Mouse (Mus musculus): ENCODE measurements around the gene Ncam1. TPM values are rescaled to one million over a fixed set of nuclear protein-coding genes. Genes with fewer than 3 reads are reported as not detected.

The Ncam1 gene
- polyA plus RNA-seq, 1 experiment from 2014 or later, result 126 TPM

DNA sequence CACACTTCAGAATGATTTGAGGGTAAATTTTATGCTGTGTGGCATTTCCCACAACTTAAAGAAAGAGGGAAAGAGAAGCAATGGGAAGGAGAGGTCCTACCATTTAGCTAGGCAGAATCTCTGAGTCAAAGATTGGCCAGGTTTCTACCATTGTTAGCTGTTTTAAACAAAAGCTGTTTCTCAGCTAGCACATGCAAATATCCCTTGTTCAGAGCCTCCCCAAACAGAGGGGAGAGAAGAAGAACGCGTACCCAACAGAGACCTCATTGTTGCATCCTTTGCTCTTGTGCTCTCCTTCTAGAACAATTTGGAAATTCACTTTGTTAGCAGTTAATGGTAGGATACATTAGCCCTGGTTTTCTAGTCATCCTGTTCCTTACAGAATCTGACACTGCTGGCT lies 137.2 kb downstream of the Ncam1 start:
- Histone ChIP-seq H3K27ac (no peak overlapping the region), H3K9me3 (no peaks in the 10 kb centered on the region), H3K4me3 (no peak overlapping the region), H3K4me1 (replicated peaks) (no peaks in the 10 kb centered on the region), H3K36me3 (no peaks in the 10 kb centered on the region), H3K27me3 (ENCODE audit: insufficient read depth, poor library complexity, severe bottlenecking) (no peaks in the 10 kb centered on the region)
- DNase-seq (ENCODE audit: low spot score), result no peak
- WGBS, result 91% methylated on average over 2 of the region's 2 CpGs

DNA sequence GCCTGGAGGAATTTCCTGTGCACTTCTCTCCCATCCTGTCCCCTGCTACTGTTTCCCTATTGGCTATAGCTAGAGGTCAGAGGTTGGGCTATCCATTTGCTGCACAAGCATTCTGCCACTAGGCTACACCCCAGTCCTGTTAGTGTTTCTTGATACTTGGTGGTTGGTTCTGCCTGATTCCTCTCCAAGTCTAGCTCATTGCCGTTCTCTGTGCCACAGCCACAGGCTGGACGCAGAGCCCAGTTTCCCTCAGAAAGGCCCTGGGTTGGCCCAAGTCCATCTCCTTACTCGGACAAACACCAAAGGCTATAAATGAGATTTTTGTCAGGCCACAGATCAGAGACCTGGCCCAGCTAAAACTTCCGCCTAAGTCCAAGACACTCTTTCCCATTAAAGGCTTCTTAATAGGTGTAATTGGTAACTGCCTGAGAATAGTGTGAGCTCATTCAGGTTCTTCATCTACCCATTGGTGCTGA lies 140.3 kb downstream of the Ncam1 start:
- Histone ChIP-seq H3K4me1 (replicated peaks) (no peaks in the 10 kb centered on the region), H3K36me3 (no peaks in the 10 kb centered on the region), H3K4me3 (no peak overlapping the region), H3K9me3 (no peaks in the 10 kb centered on the region), H3K27me3 (ENCODE audit: insufficient read depth, poor library complexity, severe bottlenecking) (no peaks in the 10 kb centered on the region), H3K27ac (no peak overlapping the region)
- 93% methylated on average over 4 of the region's 4 CpGs for WGBS
- DNase-seq (ENCODE audit: low spot score), result no peak

DNA sequence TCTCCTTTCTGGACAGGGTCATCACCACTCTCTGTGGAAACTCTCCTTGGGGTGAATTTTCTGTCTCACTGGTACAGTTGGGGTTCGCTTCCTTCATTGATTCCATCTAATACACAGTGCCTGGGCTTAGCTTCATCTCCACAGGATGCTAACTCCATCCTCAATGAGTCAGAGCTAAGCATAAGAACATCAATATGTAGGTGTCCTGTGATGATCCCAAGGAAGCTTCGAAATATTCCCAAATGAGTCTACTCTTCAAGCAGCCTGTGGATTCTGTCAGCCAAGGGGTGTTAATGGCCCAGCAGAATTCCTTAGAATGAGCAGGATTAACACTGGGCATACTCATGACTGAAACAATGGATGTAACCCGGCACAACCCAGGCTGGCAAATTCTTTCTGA lies 144.3 kb downstream of the Ncam1 start:
- 92% methylated on average over 3 of the region's 3 CpGs for WGBS
- Histone ChIP-seq H3K4me3 (no peak overlapping the region), H3K27me3 (ENCODE audit: insufficient read depth, poor library complexity, severe bottlenecking) (no peaks in the 10 kb centered on the region), H3K9me3 (no peaks in the 10 kb centered on the region), H3K27ac (no peak overlapping the region), H3K36me3 (no peaks in the 10 kb centered on the region), H3K4me1 (replicated peaks) (no peaks in the 10 kb centered on the region)
- DNase-seq (ENCODE audit: low spot score), result no peak

DNA sequence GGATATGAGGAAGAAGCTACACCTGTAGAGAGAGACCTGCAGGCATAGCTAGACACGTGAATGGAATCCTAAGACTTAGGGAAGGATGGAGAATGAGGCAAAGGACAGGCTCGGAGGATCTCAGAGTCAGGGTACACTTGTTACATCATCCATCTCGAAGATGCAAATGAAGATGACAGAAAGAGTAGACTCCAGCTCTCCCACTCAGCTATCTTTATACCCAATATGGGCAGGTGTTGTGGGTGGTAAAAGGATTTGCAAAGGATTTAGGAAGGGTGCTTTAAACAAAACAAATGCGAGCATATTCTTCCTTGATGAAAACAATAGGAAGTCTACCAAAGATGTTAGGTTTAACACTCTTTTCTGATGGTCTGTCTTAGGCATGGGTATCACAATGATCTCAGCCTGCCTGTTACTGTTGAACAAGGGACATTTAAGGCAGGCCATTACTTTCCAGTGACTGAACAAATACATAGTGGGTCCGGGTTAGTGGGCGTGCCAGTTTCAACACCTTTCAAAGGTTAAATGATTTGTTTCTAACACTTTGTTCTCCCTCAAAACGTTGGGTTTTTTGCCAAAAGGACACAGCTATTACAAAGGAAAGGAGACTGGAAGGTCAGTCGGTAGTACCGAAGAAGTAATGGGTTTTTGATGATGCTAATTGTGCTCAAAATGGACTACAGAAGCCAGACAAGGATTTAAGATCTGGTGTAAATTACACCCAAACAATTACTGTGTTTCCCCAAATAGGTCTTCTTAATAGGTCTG lies 145.1 kb downstream of the Ncam1 start:
- Histone ChIP-seq H3K27ac (no peak overlapping the region), H3K27me3 (ENCODE audit: insufficient read depth, poor library complexity, severe bottlenecking) (no peaks in the 10 kb centered on the region), H3K4me1 (replicated peaks) (no peaks in the 10 kb centered on the region), H3K9me3 (peaks cover under 1% of the 10 kb centered on the region; the same call in 1 of the 2 replicates), H3K36me3 (no peaks in the 10 kb centered on the region), H3K4me3 (no peak overlapping the region)
- WGBS, result 79% methylated on average over 9 of the region's 9 CpGs
- DNase-seq (ENCODE audit: low spot score), result no peak

DNA sequence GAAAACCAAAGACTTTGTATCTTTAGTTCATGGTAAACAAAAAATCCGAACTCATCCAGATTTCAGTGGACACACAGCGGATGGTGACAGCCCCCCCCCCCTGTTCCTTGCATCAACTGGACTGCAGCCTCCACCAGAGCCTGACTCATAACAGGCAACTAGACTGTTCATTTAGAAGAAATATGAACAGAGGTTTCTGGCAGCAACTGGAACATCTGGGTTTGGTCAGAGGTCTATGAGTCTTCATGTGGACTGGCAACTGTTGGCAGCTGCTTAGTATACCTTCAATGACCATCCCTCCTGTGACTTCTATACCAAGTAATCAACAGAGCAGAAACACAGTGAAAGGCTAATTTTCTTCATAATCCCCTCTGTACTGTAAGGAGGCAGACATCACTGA lies 154.4 kb downstream of the Ncam1 start:
- H3K27ac ChIP-seq, result no peak overlapping the region
- WGBS, result 94% methylated on average over 2 of the region's 2 CpGs
- peaks cover 13% of the 10 kb centered on the region for H3K9me3 ChIP-seq
- H3K4me1 ChIP-seq (replicated peaks), result 0 out of 2 replicates have a peak, but pooled peaks cover 4% of the 10 kb centered on the region
- no peaks in the 10 kb centered on the region for H3K27me3 ChIP-seq (ENCODE audit: insufficient read depth, poor library complexity, severe bottlenecking)
- H3K36me3 ChIP-seq, result peaks cover 9% of the 10 kb centered on the region; the same call in 1 of the 2 replicates
- H3K4me3 ChIP-seq, result no peak overlapping the region
- DNase-seq (ENCODE audit: low spot score), result no peak

DNA sequence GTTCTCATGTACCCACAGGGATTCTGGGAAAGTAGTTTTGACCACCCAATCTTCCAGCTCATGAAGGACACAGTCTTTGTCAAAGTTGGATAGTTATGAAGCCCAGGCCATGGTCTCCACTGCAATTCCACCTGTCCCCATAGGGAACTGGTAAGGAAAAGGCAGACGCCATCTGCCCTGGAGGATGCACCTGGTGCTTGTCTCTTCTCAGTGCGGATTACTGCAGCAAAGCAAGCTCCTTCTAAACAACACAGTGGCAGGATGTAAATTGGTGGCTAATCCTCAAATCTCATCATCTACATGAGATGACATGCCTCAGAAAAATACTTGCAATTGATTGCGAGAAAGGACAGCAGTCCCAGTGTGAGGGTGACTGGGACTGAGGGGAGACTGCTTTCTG lies 158.0 kb downstream of the Ncam1 start:
- Histone ChIP-seq H3K27me3 (ENCODE audit: insufficient read depth, poor library complexity, severe bottlenecking) (no peaks in the 10 kb centered on the region), H3K9me3 (no peaks in the 10 kb centered on the region), H3K4me1 (replicated peaks) (0 out of 2 replicates have a peak, but pooled peaks cover 4% of the 10 kb centered on the region), H3K36me3 (no peaks in the 10 kb centered on the region), H3K27ac (no peak overlapping the region), H3K4me3 (no peak overlapping the region)
- no peak for DNase-seq (ENCODE audit: low spot score)
- WGBS, result 91% methylated on average over 3 of the region's 3 CpGs

DNA sequence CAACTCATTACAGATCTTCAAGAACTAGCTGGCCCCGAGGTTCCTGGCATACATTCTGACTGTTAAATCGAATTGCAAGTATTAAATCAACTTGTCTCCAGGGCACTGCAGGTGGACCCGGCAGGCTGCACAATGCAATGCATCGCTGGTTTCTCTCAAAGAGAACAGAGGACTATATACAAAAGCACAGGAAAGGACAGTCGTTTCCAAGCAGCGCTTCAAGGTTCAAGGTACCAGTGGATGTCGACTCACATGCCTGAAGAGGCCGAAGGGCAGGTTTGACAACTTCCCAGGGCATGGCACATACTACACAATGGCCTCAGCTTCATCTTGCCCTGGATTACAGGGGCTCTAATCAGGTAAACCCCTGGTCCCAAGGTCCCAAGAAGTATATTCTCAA lies 158.6 kb downstream of the Ncam1 start:
- WGBS, result 59% methylated on average over 8 of the region's 8 CpGs
- Histone ChIP-seq H3K9me3 (no peaks in the 10 kb centered on the region), H3K36me3 (no peaks in the 10 kb centered on the region), H3K27ac (no peak overlapping the region), H3K27me3 (ENCODE audit: insufficient read depth, poor library complexity, severe bottlenecking) (no peaks in the 10 kb centered on the region), H3K4me3 (no peak overlapping the region), H3K4me1 (replicated peaks) (0 out of 2 replicates have a peak, but pooled peaks cover 4% of the 10 kb centered on the region)
- DNase-seq (ENCODE audit: low spot score), result no peak

DNA sequence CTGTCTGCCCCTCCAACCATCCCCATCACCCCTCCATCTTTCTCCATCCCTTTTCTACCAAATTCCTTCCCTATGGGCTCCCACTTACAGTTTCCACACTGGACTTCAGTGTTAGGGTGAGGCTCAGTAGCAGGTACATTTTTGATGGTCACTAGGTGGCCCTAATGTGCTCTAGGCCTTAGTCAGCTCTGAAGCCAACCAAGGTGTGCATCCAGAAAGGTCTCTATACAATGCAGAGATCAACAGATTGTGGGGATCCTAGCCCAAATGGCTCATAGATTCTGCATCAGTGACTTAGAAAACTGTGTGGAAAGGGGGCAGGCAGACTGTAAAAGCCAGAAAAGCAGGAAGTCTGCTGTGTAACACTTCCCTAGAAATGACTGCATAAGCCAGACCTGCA lies 160.8 kb downstream of the Ncam1 start:
- no peak overlapping the region for H3K27ac ChIP-seq
- DNase-seq (ENCODE audit: low spot score), result no peak
- H3K27me3 ChIP-seq (ENCODE audit: insufficient read depth, poor library complexity, severe bottlenecking), result no peaks in the 10 kb centered on the region

DNA sequence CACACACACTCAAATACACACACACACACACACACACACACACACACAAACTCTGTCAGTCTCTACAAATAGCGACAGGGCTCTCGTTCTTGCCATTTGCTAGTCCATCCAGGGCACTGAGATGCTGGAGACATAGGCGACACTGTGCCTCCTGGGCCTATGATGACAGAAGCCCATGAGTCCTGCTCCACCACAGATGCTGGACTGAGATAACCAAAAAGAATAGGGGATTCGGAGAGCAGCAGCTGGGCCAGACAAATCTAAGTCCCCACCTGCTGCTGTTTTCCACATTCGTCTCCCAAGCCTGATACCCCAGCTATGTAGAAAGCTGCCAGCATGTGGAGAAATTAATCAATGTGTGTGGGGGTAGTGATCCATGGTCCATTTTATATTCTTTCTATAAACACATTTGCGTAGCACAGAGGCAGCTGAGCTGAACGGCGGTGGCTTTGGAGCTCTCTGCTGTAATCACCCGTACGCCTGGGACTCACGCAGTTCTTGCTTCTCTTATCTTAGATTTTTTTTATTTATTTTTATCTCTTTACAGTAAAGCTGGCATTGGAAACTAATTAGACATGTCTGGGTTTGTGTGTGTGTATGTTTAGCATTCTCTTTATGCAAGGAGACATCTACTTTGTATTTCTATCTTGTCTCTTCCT lies 162.9 kb downstream of the Ncam1 start:
- no peaks in the 10 kb centered on the region for H3K9me3 ChIP-seq
- no peaks in the 10 kb centered on the region for H3K27me3 ChIP-seq (ENCODE audit: insufficient read depth, poor library complexity, severe bottlenecking)
- no peak overlapping the region for H3K4me3 ChIP-seq
- H3K36me3 ChIP-seq, result no peaks in the 10 kb centered on the region
- H3K4me1 ChIP-seq (replicated peaks), result 0 out of 2 replicates have a peak, but pooled peaks cover 4% of the 10 kb centered on the region
- DNase-seq (ENCODE audit: low spot score), result no peak
- 89% methylated on average over 11 of the region's 11 CpGs for whole genome bisulfite sequencing
- no peak overlapping the region for H3K27ac ChIP-seq

More for the DNA sequence above, 160.8 kb downstream of the Ncam1 start:
- Histone ChIP-seq H3K4me1 (replicated peaks) (0 out of 2 replicates have a peak, but pooled peaks cover 4% of the 10 kb centered on the region), H3K36me3 (no peaks in the 10 kb centered on the region), H3K9me3 (no peaks in the 10 kb centered on the region), H3K4me3 (no peak overlapping the region)

DNA sequence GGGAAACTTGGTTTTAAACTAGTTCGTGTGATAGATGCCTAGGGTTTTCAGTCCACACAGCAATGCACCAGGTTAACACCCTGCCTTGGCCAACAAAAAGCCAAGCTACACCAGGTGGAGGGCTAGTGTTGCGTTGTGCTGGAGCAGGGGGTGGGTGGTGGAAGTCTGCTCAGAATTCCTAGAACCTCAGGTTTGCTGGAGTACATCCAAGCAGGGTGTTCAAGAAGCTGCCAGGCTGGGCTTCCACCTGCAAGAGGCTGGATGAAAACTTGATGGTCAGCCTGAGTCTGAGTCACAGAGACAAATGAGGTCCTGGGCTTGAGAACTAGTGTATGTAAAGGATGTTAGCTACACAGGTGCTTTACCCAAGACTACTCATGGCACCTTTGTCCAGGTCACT lies 166.1 kb downstream of the Ncam1 start:
- H3K36me3 ChIP-seq, result no peaks in the 10 kb centered on the region
- H3K4me3 ChIP-seq, result no peak overlapping the region
- no peaks in the 10 kb centered on the region for H3K9me3 ChIP-seq
- no peaks in the 10 kb centered on the region for H3K4me1 ChIP-seq (replicated peaks)
- WGBS, result 96% methylated on average over 2 of the region's 2 CpGs
- no peaks in the 10 kb centered on the region for H3K27me3 ChIP-seq (ENCODE audit: insufficient read depth, poor library complexity, severe bottlenecking)
- H3K27ac ChIP-seq, result no peak overlapping the region
- DNase-seq (ENCODE audit: low spot score), result no peak

DNA sequence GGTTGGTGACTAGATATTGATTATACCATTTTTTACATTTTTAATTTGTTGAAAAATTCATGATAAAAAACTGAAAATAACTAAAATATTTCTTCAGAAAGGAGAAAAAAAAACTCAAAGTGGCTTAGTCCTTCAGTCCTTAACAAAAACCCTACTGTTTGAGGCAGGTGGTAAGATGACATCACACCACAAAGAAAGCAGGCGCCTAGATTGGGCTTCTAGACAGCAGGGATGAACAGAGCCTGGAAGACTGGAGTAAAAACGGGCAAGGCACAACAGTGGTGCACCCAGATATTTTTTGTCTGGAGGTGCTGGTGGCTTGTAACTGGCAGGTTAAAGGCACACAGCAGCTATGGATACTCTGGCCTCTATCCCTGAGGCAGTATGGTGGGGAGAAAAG lies 168.4 kb downstream of the Ncam1 start:
- no peaks in the 10 kb centered on the region for H3K27me3 ChIP-seq (ENCODE audit: insufficient read depth, poor library complexity, severe bottlenecking)
- DNase-seq (ENCODE audit: low spot score), result no peak
- H3K4me3 ChIP-seq, result no peak overlapping the region
- no peaks in the 10 kb centered on the region for H3K36me3 ChIP-seq
- H3K9me3 ChIP-seq, result no peaks in the 10 kb centered on the region
- no peak overlapping the region for H3K27ac ChIP-seq
- H3K4me1 ChIP-seq (replicated peaks), result 0 out of 2 replicates have a peak, but pooled peaks cover 3% of the 10 kb centered on the region
- WGBS, result 81% methylated on average over 2 of the region's 2 CpGs

DNA sequence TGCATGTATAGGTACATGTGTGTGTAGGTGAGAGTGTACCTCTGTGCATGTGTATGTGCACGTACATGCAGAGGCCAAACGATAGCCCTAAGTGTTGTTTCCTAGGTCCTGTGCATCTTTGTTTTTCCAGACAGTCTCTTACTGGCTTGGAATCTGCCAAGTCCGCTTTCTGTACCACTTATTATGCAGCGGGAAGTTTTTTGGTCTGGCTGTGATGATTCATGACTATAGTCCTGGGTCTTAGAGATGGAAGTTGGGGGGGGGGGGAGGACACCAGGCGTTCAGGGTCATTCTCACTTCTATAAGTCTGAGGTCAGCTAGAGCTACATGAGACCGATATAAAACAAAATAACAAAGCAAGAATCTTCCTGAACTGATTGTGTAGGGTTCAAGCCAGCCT lies 173.8 kb downstream of the Ncam1 start:
- Histone ChIP-seq H3K27me3 (ENCODE audit: insufficient read depth, poor library complexity, severe bottlenecking) (no peaks in the 10 kb centered on the region), H3K4me1 (replicated peaks) (peaks cover 18% of the 10 kb centered on the region), H3K9me3 (no peaks in the 10 kb centered on the region), H3K4me3 (no peak overlapping the region), H3K27ac (peak overlapping the region; percentile 76; the same call in 1 of the 2 replicates), H3K36me3 (no peaks in the 10 kb centered on the region)
- no peak for DNase-seq (ENCODE audit: low spot score)
- WGBS, result 83% methylated on average over 6 of the region's 6 CpGs

DNA sequence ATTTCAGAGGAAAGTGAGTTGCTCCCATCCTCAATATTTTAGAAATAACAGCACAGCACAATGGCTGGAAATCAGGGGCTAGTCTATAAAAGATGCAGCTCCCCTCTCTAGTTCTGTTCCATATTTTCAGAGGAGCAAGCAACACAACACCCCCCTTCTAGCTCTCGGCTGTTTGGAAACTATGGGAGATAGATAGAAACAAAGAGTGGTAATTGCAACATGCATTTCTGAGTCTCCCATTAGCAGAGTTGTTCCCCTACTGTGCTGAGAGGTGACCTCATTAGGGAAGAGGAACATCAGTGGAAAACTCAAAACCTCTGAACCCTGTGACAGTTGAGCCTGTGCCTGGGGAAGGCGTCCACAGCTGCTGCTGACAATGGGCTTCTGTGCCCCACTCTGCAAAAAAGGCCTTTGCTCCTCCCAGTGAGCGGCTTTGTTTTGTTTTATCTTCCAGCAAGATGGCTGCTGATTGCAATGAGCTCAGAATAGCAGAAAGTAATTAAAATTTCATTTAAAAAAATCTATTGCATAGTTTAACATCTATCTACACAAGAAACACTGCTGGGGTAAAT lies 174.7 kb downstream of the Ncam1 start:
- WGBS, result 43% methylated on average over 3 of the region's 3 CpGs
- Histone ChIP-seq H3K4me1 (replicated peaks) (peaks cover 18% of the 10 kb centered on the region), H3K27ac (peak overlapping the region; percentile 76), H3K36me3 (no peaks in the 10 kb centered on the region), H3K27me3 (ENCODE audit: insufficient read depth, poor library complexity, severe bottlenecking) (no peaks in the 10 kb centered on the region), H3K9me3 (no peaks in the 10 kb centered on the region), H3K4me3 (no peak overlapping the region)
- DNase-seq (ENCODE audit: low spot score), result no peak

Data from hindbrain, embryonic 10.5 days (tissue).